Mouse (Mus musculus) kidney, adult 2 months (tissue): ENCODE results near the gene Snx5.

Experiments used
- CTCF ChIP-seq: fragments of 200-500 bp; conservative IDR thresholded peaks from 2 replicates; pipeline ENCODE4 v1.5.1; 2011; ENCODE audit warnings: low read depth, mild to moderate bottlenecking, control low read depth, low read length, moderate library complexity, mixed read lengths; ENCODE audit not compliant: insufficient read depth, insufficient read length
- POLR2A ChIP-seq: fragments of 200-500 bp; IDR thresholded peaks from one replicate; pipeline ENCODE4 v1.6.1; 2011; ENCODE audit warnings: low read depth, low read length, control low read depth

DNA sequence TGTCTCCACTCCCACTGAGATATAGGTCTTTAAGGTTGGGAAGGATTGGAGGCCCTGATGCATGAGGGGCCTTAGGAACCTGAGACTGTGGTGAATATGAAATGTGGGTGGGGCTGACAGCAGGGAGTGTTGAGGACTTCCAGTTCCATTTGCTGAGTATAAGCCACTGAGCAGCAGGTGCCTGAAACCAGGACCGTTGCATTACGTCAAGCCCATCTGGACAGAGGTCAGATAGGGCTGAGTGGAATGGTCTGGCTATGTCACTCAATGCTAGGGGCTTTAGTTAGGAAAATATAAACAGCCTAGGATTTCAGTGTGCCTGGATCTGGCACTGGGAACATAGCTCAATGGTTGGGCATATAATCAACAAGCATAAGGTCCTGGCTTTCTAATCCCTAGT lies 24.4 kb downstream of the Snx5 start:
- TF ChIP-seq POLR2A = no peak
- no peak for TF ChIP-seq CTCF
